Mouse (Mus musculus): ENCODE data around the gene Zbtb8b. TPM values are rescaled to one million over a fixed set of nuclear protein-coding genes. Genes with fewer than 3 reads are reported as not detected.

Zbtb8b gene
- polyA plus RNA-seq (2012; rRNA removed), result 0.31 and 0.50 TPM in 2 replicates

GRCm38 (mm10) chr4:129440340-129441063 lies at the start of gene Zbtb8b:
TSS of gene Zbtb8b (minus strand) at chr4:129440853.

GRCm38 (mm10) chr4:129461183-129461960 lies 20.7 kb upstream of the Zbtb8b start, which contains the start of gene Bsdc1:
TSS of gene Bsdc1 (plus strand) at chr4:129461581.

GRCm38 (mm10) chr4:129377601-129378390 lies 62.9 kb downstream of the Zbtb8b start, which contains the start of gene Zbtb8a:
TSS of gene Zbtb8a (minus strand) at chr4:129378116.

Other genes with a start within 250 kb of the Zbtb8b start
- gene C77080, start 179.4 kb downstream of the Zbtb8b start, polyA plus RNA-seq (2012; rRNA removed), result 0.93 and 1.1 TPM in 2 replicates
- 0.03 and 0.11 TPM in 2 replicates for gene Sync, start 153.2 kb downstream of the Zbtb8b start, polyA plus RNA-seq (2012; rRNA removed)
- 57.7 and 70.3 TPM in 2 replicates for gene Rbbp4, start 105.5 kb downstream of the Zbtb8b start, polyA plus RNA-seq (2012; rRNA removed)
- gene Zbtb8os, start 105.2 kb downstream of the Zbtb8b start, polyA plus RNA-seq (2012; rRNA removed), result 27.2 and 29.5 TPM in 2 replicates
- 1.9 and 2.2 TPM in 2 replicates for gene Zbtb8a, start 62.7 kb downstream of the Zbtb8b start, polyA plus RNA-seq (2012; rRNA removed)
- 26.5 and 36.7 TPM in 2 replicates for gene Bsdc1, start 20.7 kb upstream of the Zbtb8b start, polyA plus RNA-seq (2012; rRNA removed)
- not detected in 2 replicates for gene Tssk3, start 50.2 kb upstream of the Zbtb8b start, polyA plus RNA-seq (2012; rRNA removed)
- gene Fam229a, start 50.3 kb upstream of the Zbtb8b start, polyA plus RNA-seq (2012; rRNA removed), result 0.12 and 0.44 TPM in 2 replicates
- 33.7 and 37.5 TPM in 2 replicates for gene Marcksl1, start 72.7 kb upstream of the Zbtb8b start, polyA plus RNA-seq (2012; rRNA removed)
- gene Hdac1, start 101.9 kb upstream of the Zbtb8b start, polyA plus RNA-seq (2012; rRNA removed), result 75.0 and 86.9 TPM in 2 replicates
- gene Lck, start 132.8 kb upstream of the Zbtb8b start, polyA plus RNA-seq (2012; rRNA removed), result 3.2 and 3.7 TPM in 2 replicates
- gene Fam167b, start 137.7 kb upstream of the Zbtb8b start, polyA plus RNA-seq (2012; rRNA removed), result 6.9 and 7.3 TPM in 2 replicates
- gene Eif3i, start 159.8 kb upstream of the Zbtb8b start, polyA plus RNA-seq (2012; rRNA removed), result 202 and 237 TPM in 2 replicates
- gene Tmem234, start 159.8 kb upstream of the Zbtb8b start, polyA plus RNA-seq (2012; rRNA removed), result 78.8 and 89.5 TPM in 2 replicates
- 0.07 and 0.20 TPM in 2 replicates for gene Dcdc2b, start 173.4 kb upstream of the Zbtb8b start, polyA plus RNA-seq (2012; rRNA removed)
- gene Iqcc, start 178.2 kb upstream of the Zbtb8b start, polyA plus RNA-seq (2012; rRNA removed), result 8.3 and 8.4 TPM in 2 replicates
- 12.6 and 13.1 TPM in 2 replicates for gene Ccdc28b, start 183.1 kb upstream of the Zbtb8b start, polyA plus RNA-seq (2012; rRNA removed)
- 15.6 and 18.5 TPM in 2 replicates for gene Txlna, start 200.2 kb upstream of the Zbtb8b start, polyA plus RNA-seq (2012; rRNA removed)
- gene Kpna6, start 231.9 kb upstream of the Zbtb8b start, polyA plus RNA-seq (2012; rRNA removed), result 9.8 and 11.6 TPM in 2 replicates

Measured in liver, embryonic 14 days (tissue).